Mouse (Mus musculus): ENCODE measurements around the gene Slc25a54. TPM values are rescaled to one million over a fixed set of nuclear protein-coding genes. Genes with fewer than 3 reads are reported as not detected.

Slc25a54 gene
- polyA plus RNA-seq, 1 experiment from 2014 or later = not detected

GRCm38 (mm10) chr3:109129768-109130167 is 49.5 kb downstream of the Slc25a54 start:
- 72% methylated on average over 5 of the region's 5 CpGs for WGBS
- no peak overlapping the region for H3K4me3 ChIP-seq
- no peak overlapping the region for H3K4me2 ChIP-seq
- no peak overlapping the region for H3K9ac ChIP-seq
- no peaks in the 10 kb centered on the region for H3K9me3 ChIP-seq
- H3K27me3 ChIP-seq (replicated peaks) = no peaks in the 10 kb centered on the region
- H3K27ac ChIP-seq = no peak overlapping the region
- ATAC-seq (replicated peaks) = no peak
- no peaks in the 10 kb centered on the region for H3K4me1 ChIP-seq
- H3K36me3 ChIP-seq (replicated peaks) = no peaks in the 10 kb centered on the region

- Histone ChIP-seq H3K9ac (no peak overlapping the region), H3K27ac (no peak overlapping the region), H3K9me3 (no peaks in the 10 kb centered on the region), H3K4me2 (no peak overlapping the region), H3K36me3 (replicated peaks) (no peaks in the 10 kb centered on the region), H3K4me1 (no peaks in the 10 kb centered on the region), H3K4me3 (no peak overlapping the region), H3K27me3 (replicated peaks) (no peaks in the 10 kb centered on the region)
- ATAC-seq (replicated peaks) = no peak
- WGBS = 86% methylated on average over 4 of the region's 4 CpGs
Observed at GRCm38 (mm10) chr3:109132966-109133365, 52.7 kb downstream of the Slc25a54 start.

- Histone ChIP-seq H3K4me1 (no peaks in the 10 kb centered on the region), H3K27ac (no peak overlapping the region), H3K36me3 (replicated peaks) (no peaks in the 10 kb centered on the region), H3K9ac (no peak overlapping the region), H3K4me3 (no peak overlapping the region), H3K9me3 (no peaks in the 10 kb centered on the region), H3K27me3 (replicated peaks) (no peaks in the 10 kb centered on the region), H3K4me2 (no peak overlapping the region)
- WGBS = 96% methylated on average over 15 of the region's 15 CpGs
- ATAC-seq (replicated peaks) = no peak
Observed at GRCm38 (mm10) chr3:109134036-109134435, 53.8 kb downstream of the Slc25a54 start.

- Histone ChIP-seq H3K36me3 (replicated peaks) (no peaks in the 10 kb centered on the region), H3K27ac (no peak overlapping the region), H3K27me3 (replicated peaks) (no peaks in the 10 kb centered on the region), H3K4me2 (no peak overlapping the region), H3K9ac (no peak overlapping the region), H3K4me3 (no peak overlapping the region), H3K4me1 (no peaks in the 10 kb centered on the region), H3K9me3 (no peaks in the 10 kb centered on the region)
- WGBS = 94% methylated on average over 1 of the region's 1 CpGs
- ATAC-seq (replicated peaks) = no peak
Observed at GRCm38 (mm10) chr3:109135352-109135751, 55.1 kb downstream of the Slc25a54 start.

- Histone ChIP-seq H3K9me3 (no peaks in the 10 kb centered on the region), H3K4me2 (no peak overlapping the region), H3K36me3 (replicated peaks) (no peaks in the 10 kb centered on the region), H3K27ac (no peak overlapping the region), H3K4me1 (no peaks in the 10 kb centered on the region), H3K27me3 (replicated peaks) (no peaks in the 10 kb centered on the region), H3K4me3 (no peak overlapping the region), H3K9ac (no peak overlapping the region)
- ATAC-seq (replicated peaks) = no peak
- 77% methylated on average over 4 of the region's 4 CpGs for WGBS
Observed at GRCm38 (mm10) chr3:109152561-109152960, 72.3 kb downstream of the Slc25a54 start.

GRCm38 (mm10) chr3:109153410-109153809 is 73.1 kb downstream of the Slc25a54 start:
- ATAC-seq (replicated peaks) = no peak
- H3K36me3 ChIP-seq (replicated peaks) = no peaks in the 10 kb centered on the region
- H3K27ac ChIP-seq = no peak overlapping the region
- H3K4me2 ChIP-seq = no peak overlapping the region
- no peak overlapping the region for H3K4me3 ChIP-seq
- no peaks in the 10 kb centered on the region for H3K4me1 ChIP-seq
- no peaks in the 10 kb centered on the region for H3K9me3 ChIP-seq
- 90% methylated on average over 6 of the region's 6 CpGs for WGBS
- no peak overlapping the region for H3K9ac ChIP-seq
- no peaks in the 10 kb centered on the region for H3K27me3 ChIP-seq (replicated peaks)

GRCm38 (mm10) chr3:109155926-109156669 is 75.8 kb downstream of the Slc25a54 start:
- 92% methylated on average over 4 of the region's 4 CpGs for WGBS
- Histone ChIP-seq H3K9me3 (no peaks in the 10 kb centered on the region), H3K27ac (no peak overlapping the region), H3K27me3 (replicated peaks) (no peaks in the 10 kb centered on the region), H3K9ac (no peak overlapping the region), H3K4me3 (no peak overlapping the region), H3K36me3 (replicated peaks) (no peaks in the 10 kb centered on the region), H3K4me2 (no peak overlapping the region), H3K4me1 (no peaks in the 10 kb centered on the region)
- ATAC-seq (replicated peaks) = no peak

- no peak overlapping the region for H3K9ac ChIP-seq
- H3K4me2 ChIP-seq = no peak overlapping the region
- no peak overlapping the region for H3K27ac ChIP-seq
- no peaks in the 10 kb centered on the region for H3K36me3 ChIP-seq (replicated peaks)
- no peaks in the 10 kb centered on the region for H3K27me3 ChIP-seq (replicated peaks)
- no peaks in the 10 kb centered on the region for H3K9me3 ChIP-seq
- WGBS = 89% methylated on average over 3 of the region's 3 CpGs
- no peak for ATAC-seq (replicated peaks)
- no peak overlapping the region for H3K4me3 ChIP-seq
- H3K4me1 ChIP-seq = no peaks in the 10 kb centered on the region
Observed at GRCm38 (mm10) chr3:109157481-109157880, 77.2 kb downstream of the Slc25a54 start.

GRCm38 (mm10) chr3:109164088-109164487 is 83.8 kb downstream of the Slc25a54 start:
- WGBS = 90% methylated on average over 2 of the region's 2 CpGs
- H3K27me3 ChIP-seq (replicated peaks) = no peaks in the 10 kb centered on the region
- no peaks in the 10 kb centered on the region for H3K4me1 ChIP-seq
- no peak overlapping the region for H3K9ac ChIP-seq
- no peak overlapping the region for H3K27ac ChIP-seq
- H3K9me3 ChIP-seq = no peaks in the 10 kb centered on the region
- no peaks in the 10 kb centered on the region for H3K36me3 ChIP-seq (replicated peaks)
- no peak overlapping the region for H3K4me2 ChIP-seq
- ATAC-seq (replicated peaks) = no peak
- no peak overlapping the region for H3K4me3 ChIP-seq

- no peak for ATAC-seq (replicated peaks)
- H3K9ac ChIP-seq = no peak overlapping the region
- H3K9me3 ChIP-seq = no peaks in the 10 kb centered on the region
- H3K27ac ChIP-seq = no peak overlapping the region
- 90% methylated on average over 1 of the region's 1 CpGs for WGBS
- no peaks in the 10 kb centered on the region for H3K27me3 ChIP-seq (replicated peaks)
- no peaks in the 10 kb centered on the region for H3K4me1 ChIP-seq
- H3K4me3 ChIP-seq = no peak overlapping the region
- no peaks in the 10 kb centered on the region for H3K36me3 ChIP-seq (replicated peaks)
- no peak overlapping the region for H3K4me2 ChIP-seq
Observed at GRCm38 (mm10) chr3:109164644-109165043, 84.4 kb downstream of the Slc25a54 start.

GRCm38 (mm10) chr3:109165214-109165829 is 85.1 kb downstream of the Slc25a54 start:
- Histone ChIP-seq H3K9ac (no peak overlapping the region), H3K36me3 (replicated peaks) (no peaks in the 10 kb centered on the region), H3K4me1 (no peaks in the 10 kb centered on the region), H3K9me3 (no peaks in the 10 kb centered on the region), H3K27me3 (replicated peaks) (no peaks in the 10 kb centered on the region), H3K4me2 (no peak overlapping the region), H3K4me3 (no peak overlapping the region), H3K27ac (no peak overlapping the region)
- no peak for ATAC-seq (replicated peaks)
- WGBS = 95% methylated on average over 8 of the region's 8 CpGs
